Mouse (Mus musculus): ENCODE results near the gene Ddx60. TPM values are rescaled to one million over a fixed set of nuclear protein-coding genes. Genes with fewer than 3 reads are reported as not detected.

Gene Ddx60
- polyA plus RNA-seq, 1 experiment = 3.5 TPM

DNA sequence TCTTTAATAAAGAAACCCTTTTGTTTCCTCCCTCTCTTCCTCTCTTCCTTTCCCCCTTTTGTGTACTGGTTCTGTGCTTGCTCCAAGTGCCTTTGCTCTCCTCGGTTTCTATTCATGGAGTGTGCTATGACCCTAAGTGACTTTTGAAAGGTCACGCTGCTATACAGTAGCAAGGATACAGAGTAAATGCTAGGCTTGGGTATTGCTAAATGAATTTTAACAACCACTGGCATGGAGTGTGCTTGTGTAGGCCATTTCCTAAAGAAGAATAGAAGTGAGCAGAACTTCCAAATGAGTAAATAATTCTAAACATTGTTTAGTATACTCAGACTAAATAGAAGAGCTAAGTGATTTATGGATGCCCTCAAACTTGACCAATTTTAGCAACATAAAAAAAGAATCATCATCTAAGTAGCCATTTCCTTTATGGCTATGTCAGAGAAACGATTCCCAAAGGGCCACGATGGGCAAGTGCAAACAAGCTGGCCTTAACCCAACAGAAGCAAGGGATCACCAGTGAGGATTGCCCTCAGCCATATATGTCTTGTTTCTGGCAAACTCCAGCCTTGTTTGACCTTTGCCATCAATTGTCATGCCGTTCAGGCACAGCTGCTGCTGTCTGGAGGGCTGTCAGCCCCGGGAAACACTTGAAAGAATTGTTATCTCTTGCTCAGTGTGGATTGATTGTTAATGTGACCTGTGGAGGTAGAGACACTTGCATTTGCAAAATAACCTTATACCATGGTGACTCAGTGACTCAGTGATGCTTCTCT is 58.0 kb downstream of the Ddx60 start:
- H3K4me1 ChIP-seq (ENCODE audit: control insufficient read depth, insufficient read depth, insufficient read length, low read length) = no peaks in the 10 kb centered on the region
- 29% methylated on average over 6 of the region's 6 CpGs for WGBS
- H3K27me3 ChIP-seq (ENCODE audit: control insufficient read depth, insufficient read depth, low read length) = no peaks in the 10 kb centered on the region
- no peak for TF ChIP-seq POLR2A (IDR thresholded peaks at IDR 0.05; ENCODE audit: low read depth, low read length)
- TF ChIP-seq CTCF (IDR thresholded peaks at IDR 0.05; ENCODE audit: extremely low read depth, insufficient read length, insufficient replicate concordance, low read depth, low read length) = no peak
- no peak overlapping the region for H3K27ac ChIP-seq (ENCODE audit: insufficient read depth, low read depth, low read length)
- H3K36me3 ChIP-seq (ENCODE audit: control insufficient read depth, insufficient read depth, low read length) = peaks cover 8% of the 10 kb centered on the region
- no peak overlapping the region for H3K4me3 ChIP-seq (ENCODE audit: low read depth, low read length)

DNA sequence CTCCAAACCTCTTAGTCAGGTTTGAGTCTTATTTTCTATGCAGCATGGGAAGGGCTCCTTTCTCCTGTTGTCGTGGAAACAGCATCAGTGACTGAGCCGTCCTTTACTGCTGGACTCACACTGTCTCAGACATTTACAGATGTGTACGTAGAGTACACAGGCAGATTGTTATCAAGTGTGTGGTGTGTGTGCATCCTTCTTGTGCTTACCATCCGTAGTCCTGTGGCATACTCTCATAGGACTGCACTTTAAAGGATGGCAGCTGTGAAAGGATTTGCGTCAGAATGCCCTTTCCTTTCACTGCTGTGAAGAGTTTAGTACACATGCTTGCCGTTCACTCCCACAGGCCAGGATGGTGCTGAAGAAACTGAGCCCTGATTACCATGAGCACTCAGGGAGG is 61.6 kb downstream of the Ddx60 start:
- Histone ChIP-seq H3K36me3 (ENCODE audit: control insufficient read depth, insufficient read depth, low read length) (peaks cover 7% of the 10 kb centered on the region), H3K4me1 (ENCODE audit: control insufficient read depth, insufficient read depth, insufficient read length, low read length) (no peaks in the 10 kb centered on the region), H3K27me3 (ENCODE audit: control insufficient read depth, insufficient read depth, low read length) (no peaks in the 10 kb centered on the region), H3K27ac (ENCODE audit: insufficient read depth, low read depth, low read length) (no peak overlapping the region), H3K4me3 (ENCODE audit: low read depth, low read length) (no peak overlapping the region)
- TF ChIP-seq CTCF (IDR thresholded peaks at IDR 0.05; ENCODE audit: extremely low read depth, insufficient read length, insufficient replicate concordance, low read depth, low read length) (no peak), POLR2A (IDR thresholded peaks at IDR 0.05; ENCODE audit: low read depth, low read length) (no peak)
- 80% methylated on average over 6 of the region's 6 CpGs for WGBS

DNA sequence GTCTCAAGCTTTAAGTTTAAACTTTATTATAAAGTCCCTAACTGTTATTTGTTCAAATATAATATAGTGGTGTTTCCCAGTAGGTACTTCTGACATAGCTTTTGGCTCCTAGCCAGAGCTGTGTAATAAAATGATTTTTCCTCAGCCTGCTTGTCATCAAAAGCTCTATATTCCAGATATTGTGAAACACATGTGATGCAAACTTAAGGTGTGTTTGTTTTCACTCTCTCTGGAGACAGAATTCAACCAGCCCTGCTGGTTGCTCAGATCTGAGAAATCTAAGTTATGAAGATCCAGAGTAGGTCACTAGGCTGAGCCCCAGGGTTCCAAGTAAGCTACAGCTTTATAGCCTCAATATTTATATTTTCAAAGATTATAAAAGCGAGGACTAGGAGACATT is 64.9 kb downstream of the Ddx60 start:
- Histone ChIP-seq H3K27ac (ENCODE audit: insufficient read depth, low read depth, low read length) (no peak overlapping the region), H3K4me1 (ENCODE audit: control insufficient read depth, insufficient read depth, insufficient read length, low read length) (no peaks in the 10 kb centered on the region), H3K27me3 (ENCODE audit: control insufficient read depth, insufficient read depth, low read length) (no peaks in the 10 kb centered on the region), H3K4me3 (ENCODE audit: low read depth, low read length) (no peak overlapping the region), H3K36me3 (ENCODE audit: control insufficient read depth, insufficient read depth, low read length) (peaks cover 9% of the 10 kb centered on the region)
- TF ChIP-seq POLR2A (IDR thresholded peaks at IDR 0.05; ENCODE audit: low read depth, low read length) (no peak), CTCF (IDR thresholded peaks at IDR 0.05; ENCODE audit: extremely low read depth, insufficient read length, insufficient replicate concordance, low read depth, low read length) (no peak)
- WGBS = 22% methylated on average over 1 of the region's 1 CpGs

- WGBS = 91% methylated on average over 2 of the region's 2 CpGs
- Histone ChIP-seq H3K4me3 (ENCODE audit: low read depth, low read length) (no peak overlapping the region), H3K4me1 (ENCODE audit: control insufficient read depth, insufficient read depth, insufficient read length, low read length) (peaks cover 2% of the 10 kb centered on the region; the same call in 1 of the 2 replicates)
Measured at GRCm38 (mm10) chr8:61997125-61997524, 69.2 kb downstream of the Ddx60 start.

GRCm38 (mm10) chr8:62014166-62014565 is 86.3 kb downstream of the Ddx60 start:
- Histone ChIP-seq H3K4me3 (ENCODE audit: low read depth, low read length) (no peak overlapping the region), H3K4me1 (ENCODE audit: control insufficient read depth, insufficient read depth, insufficient read length, low read length) (no peaks in the 10 kb centered on the region), H3K27ac (ENCODE audit: insufficient read depth, low read depth, low read length) (no peak overlapping the region), H3K36me3 (ENCODE audit: control insufficient read depth, insufficient read depth, low read length) (peaks cover 12% of the 10 kb centered on the region), H3K27me3 (ENCODE audit: control insufficient read depth, insufficient read depth, low read length) (no peaks in the 10 kb centered on the region)
- WGBS = 91% methylated on average over 4 of the region's 4 CpGs
- TF ChIP-seq CTCF (IDR thresholded peaks at IDR 0.05; ENCODE audit: extremely low read depth, insufficient read length, insufficient replicate concordance, low read depth, low read length) = no peak
- no peak for TF ChIP-seq POLR2A (IDR thresholded peaks at IDR 0.05; ENCODE audit: low read depth, low read length)

More at GRCm38 (mm10) chr8:61997125-61997524, 69.2 kb downstream of the Ddx60 start:
- H3K27ac ChIP-seq (ENCODE audit: insufficient read depth, low read depth, low read length) = no peak overlapping the region
- no peak for TF ChIP-seq CTCF (IDR thresholded peaks at IDR 0.05; ENCODE audit: extremely low read depth, insufficient read length, insufficient replicate concordance, low read depth, low read length)
- no peak for TF ChIP-seq POLR2A (IDR thresholded peaks at IDR 0.05; ENCODE audit: low read depth, low read length)
- H3K36me3 ChIP-seq (ENCODE audit: control insufficient read depth, insufficient read depth, low read length) = peaks cover 26% of the 10 kb centered on the region
- H3K27me3 ChIP-seq (ENCODE audit: control insufficient read depth, insufficient read depth, low read length) = no peaks in the 10 kb centered on the region

DNA sequence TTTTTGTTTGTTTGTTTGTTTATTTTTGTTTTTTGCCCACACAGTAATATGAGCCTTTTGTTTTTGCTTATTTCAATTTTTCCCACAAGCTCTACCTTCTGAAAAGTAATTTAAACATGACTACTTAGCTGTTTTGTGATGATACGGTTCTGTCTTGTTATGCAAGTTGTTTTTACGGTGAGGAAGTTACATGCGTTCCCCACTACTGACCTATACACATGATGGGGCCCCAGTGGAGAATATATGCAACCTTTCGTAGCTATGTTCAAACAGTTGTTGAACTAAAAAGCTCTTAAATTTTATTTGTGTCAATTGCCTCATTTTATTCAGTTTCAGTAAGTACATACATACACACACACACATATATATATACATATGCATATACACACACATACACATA is 86.7 kb downstream of the Ddx60 start:
- Histone ChIP-seq H3K27me3 (ENCODE audit: control insufficient read depth, insufficient read depth, low read length) (no peaks in the 10 kb centered on the region), H3K27ac (ENCODE audit: insufficient read depth, low read depth, low read length) (no peak overlapping the region), H3K4me1 (ENCODE audit: control insufficient read depth, insufficient read depth, insufficient read length, low read length) (no peaks in the 10 kb centered on the region), H3K4me3 (ENCODE audit: low read depth, low read length) (no peak overlapping the region), H3K36me3 (ENCODE audit: control insufficient read depth, insufficient read depth, low read length) (peaks cover 12% of the 10 kb centered on the region)
- TF ChIP-seq POLR2A (IDR thresholded peaks at IDR 0.05; ENCODE audit: low read depth, low read length) (no peak), CTCF (IDR thresholded peaks at IDR 0.05; ENCODE audit: extremely low read depth, insufficient read length, insufficient replicate concordance, low read depth, low read length) (no peak)
- 89% methylated on average over 4 of the region's 4 CpGs for WGBS

DNA sequence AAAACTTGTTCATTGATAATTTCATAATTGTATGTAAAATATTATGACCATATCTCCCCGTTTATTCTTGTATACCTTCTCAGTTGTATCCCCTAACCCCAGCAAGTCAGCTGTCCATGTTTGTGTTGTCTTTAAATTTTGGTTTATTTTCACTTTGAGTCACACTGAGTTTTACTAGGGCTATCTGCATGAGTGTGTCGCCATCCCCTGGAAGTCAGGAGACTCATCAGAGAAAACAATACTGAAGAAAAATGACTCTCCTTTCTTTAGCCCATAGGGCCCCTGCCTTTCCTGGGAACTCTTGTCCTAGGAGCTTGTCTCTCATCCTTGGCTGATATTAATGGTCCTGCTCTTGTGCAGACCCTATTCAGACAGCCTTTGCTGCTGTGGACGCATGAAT is 106.5 kb downstream of the Ddx60 start:
- H3K27me3 ChIP-seq (ENCODE audit: control insufficient read depth, insufficient read depth, low read length) = no peaks in the 10 kb centered on the region
- H3K4me1 ChIP-seq (ENCODE audit: control insufficient read depth, insufficient read depth, insufficient read length, low read length) = no peaks in the 10 kb centered on the region
- H3K4me3 ChIP-seq (ENCODE audit: low read depth, low read length) = no peak overlapping the region
- H3K36me3 ChIP-seq (ENCODE audit: control insufficient read depth, insufficient read depth, low read length) = peaks cover 4% of the 10 kb centered on the region
- H3K27ac ChIP-seq (ENCODE audit: insufficient read depth, low read depth, low read length) = no peak overlapping the region
- TF ChIP-seq POLR2A (IDR thresholded peaks at IDR 0.05; ENCODE audit: low read depth, low read length) (no peak), CTCF (IDR thresholded peaks at IDR 0.05; ENCODE audit: extremely low read depth, insufficient read length, insufficient replicate concordance, low read depth, low read length) (no peak)
- 74% methylated on average over 3 of the region's 3 CpGs for WGBS
